In genomic region chr10:79983670-79984069, GRCm38 (mm10) we compare ENCODE assay signal across 8 mouse cellular contexts. TPM values are rescaled to one million over a fixed set of nuclear protein-coding genes. Genes with fewer than 3 reads are reported as not detected.
DNase-seq lines count a peak whose midpoint lies in the region; ATAC-seq and TF ChIP-seq lines count a peak whose summit lies in the region.

No protein-coding gene starts in this region.

- peaks cover 3% of the 10 kb centered on the region for H3K4me1 ChIP-seq in ES-Bruce4 (ENCODE audit: control insufficient read depth, insufficient read depth, low read length)
- peaks cover 56% of the 10 kb centered on the region for H3K4me1 ChIP-seq in forebrain, embryonic 15.5 days
- peaks cover 65% of the 10 kb centered on the region for H3K4me1 ChIP-seq in hindbrain, embryonic 10.5 days (replicated peaks)

- H3K9ac ChIP-seq in ES-Bruce4 (ENCODE audit: low read depth, poor library complexity, severe bottlenecking), result peak overlapping the region; percentile 83
- H3K9ac ChIP-seq in forebrain, embryonic 15.5 days (replicated peaks), result peak overlapping the region; percentile 91

- H3K9me3 ChIP-seq in ES-Bruce4 (replicated peaks; ENCODE audit: control insufficient read depth, insufficient read depth, low read length, poor library complexity, severe bottlenecking), result no peaks in the 10 kb centered on the region
- no peaks in the 10 kb centered on the region for H3K9me3 ChIP-seq in forebrain, embryonic 15.5 days
- no peaks in the 10 kb centered on the region for H3K9me3 ChIP-seq in hindbrain, embryonic 10.5 days

- H3K36me3 ChIP-seq in ES-Bruce4 (ENCODE audit: control insufficient read depth, insufficient read depth, low read length, poor library complexity, severe bottlenecking), result no peaks in the 10 kb centered on the region
- H3K36me3 ChIP-seq in forebrain, embryonic 15.5 days, result peaks cover 6% of the 10 kb centered on the region
- peaks cover 33% of the 10 kb centered on the region for H3K36me3 ChIP-seq in hindbrain, embryonic 10.5 days

- peak; percentile 60 for DNase-seq in c-Kit-negative CD71-positive TER-119-positive erythroid progenitor cells, embryonic 14.5 days (ENCODE audit: low read depth, low spot score)
- peak; percentile 66 for DNase-seq in hindbrain, embryonic 10.5 days (ENCODE audit: low spot score)
- peak; percentile 65 to 70 for DNase-seq in layer of hippocampus, postnatal 25 days (ENCODE audit: extremely low spot score in 1 of 2, low spot score in 1 of 2)
- peak; percentile 76 for DNase-seq in lung, postnatal 10 days
- peak; percentile 60 for DNase-seq in ovary, postnatal 36 days (ENCODE audit: low spot score)
- peak; percentile 67 for DNase-seq in thymus, postnatal 25 days

- H3K27ac ChIP-seq in ES-Bruce4 (ENCODE audit: insufficient read depth, low read length), result no peak overlapping the region
- peak overlapping the region; percentile 97 for H3K27ac ChIP-seq in forebrain, embryonic 15.5 days (replicated peaks)
- H3K27ac ChIP-seq in hindbrain, embryonic 10.5 days, result peak overlapping the region; percentile 93

- TF ChIP-seq EP300 in ES-Bruce4 (IDR thresholded peaks at IDR 0.05; ENCODE audit: insufficient read depth, low read depth, low read length), result no peak

- H3K4me2 ChIP-seq in forebrain, embryonic 15.5 days (replicated peaks), result peak overlapping the region; percentile 92

- WGBS in forebrain, embryonic 15.5 days, result 1% methylated on average over 16 of the region's 21 CpGs
- under 1% methylated on average over 21 of the region's 21 CpGs for WGBS in hindbrain, embryonic 10.5 days

- TF ChIP-seq POLR2A in ES-Bruce4 (IDR thresholded peaks at IDR 0.05; ENCODE audit: insufficient read depth, low read length), result no peak

- H3K4me3 ChIP-seq in ES-Bruce4 (ENCODE audit: low read depth, low read length), result peak overlapping the region; percentile 94
- H3K4me3 ChIP-seq in forebrain, embryonic 15.5 days, result peak overlapping the region; percentile 80
- peak overlapping the region; percentile 78 for H3K4me3 ChIP-seq in hindbrain, embryonic 10.5 days

- no peak for TF ChIP-seq CTCF in ES-Bruce4 (IDR thresholded peaks at IDR 0.05; ENCODE audit: low read depth, low read length)

- peak; percentile 2; the same call in 1 of the 2 replicates for ATAC-seq in forebrain, embryonic 15.5 days (replicated peaks)

- H3K27me3 ChIP-seq in ES-Bruce4 (ENCODE audit: control insufficient read depth, insufficient read depth, low read length, poor library complexity, severe bottlenecking), result no peaks in the 10 kb centered on the region
- H3K27me3 ChIP-seq in forebrain, embryonic 15.5 days, result peaks cover 21% of the 10 kb centered on the region
- peaks cover 26% of the 10 kb centered on the region for H3K27me3 ChIP-seq in hindbrain, embryonic 10.5 days (ENCODE audit: insufficient read depth, poor library complexity, severe bottlenecking)

RNA-seq across cellular contexts. Expression of gene Tmem259, which starts 0.5 kb away (rescaled TPM):
- polyA plus RNA-seq in ES-Bruce4 (2011; ENCODE audit: insufficient read depth, insufficient read length, low read depth, missing spikeins), result 54.6 and 61.1 TPM in 2 replicates
- polyA plus RNA-seq in forebrain, embryonic 15.5 days (2015; fragmentation: Nextera tagmentation; extraction: Ambion mirVana), result 21.7 and 23.1 TPM in 2 replicates
- 11.8 and 13.1 TPM in 2 replicates for polyA plus RNA-seq in hindbrain, embryonic 10.5 days (2016; fragmentation: Nextera tagmentation; extraction: Ambion mirVana)
- 100 to 1,000 TPM; 125 to 131 TPM for total RNA-seq in layer of hippocampus, postnatal 25 days (2021)

RNA-seq across cellular contexts. Expression of gene Cnn2, which starts 4.7 kb away (rescaled TPM):
- 156 and 164 TPM in 2 replicates for polyA plus RNA-seq in ES-Bruce4 (2011; ENCODE audit: insufficient read depth, insufficient read length, low read depth, missing spikeins)
- 26.7 and 29.1 TPM in 2 replicates for polyA plus RNA-seq in forebrain, embryonic 15.5 days (2015; fragmentation: Nextera tagmentation; extraction: Ambion mirVana)
- polyA plus RNA-seq in hindbrain, embryonic 10.5 days (2016; fragmentation: Nextera tagmentation; extraction: Ambion mirVana), result 201 and 223 TPM in 2 replicates
- total RNA-seq in layer of hippocampus, postnatal 25 days (2021), result 1 to 10 TPM; 5.8 to 6.0 TPM

RNA-seq across cellular contexts. Expression of gene Abca7, which starts 12.6 kb away (rescaled TPM):
- 10.6 and 11.0 TPM in 2 replicates for polyA plus RNA-seq in ES-Bruce4 (2011; ENCODE audit: insufficient read depth, insufficient read length, low read depth, missing spikeins)
- polyA plus RNA-seq in forebrain, embryonic 15.5 days (2015; fragmentation: Nextera tagmentation; extraction: Ambion mirVana), result 3.7 and 4.1 TPM in 2 replicates
- 4.4 and 6.0 TPM in 2 replicates for polyA plus RNA-seq in hindbrain, embryonic 10.5 days (2016; fragmentation: Nextera tagmentation; extraction: Ambion mirVana)
- total RNA-seq in layer of hippocampus, postnatal 25 days (2021), result 10 to 100 TPM in 1 of 2 experiments, 1 to 10 TPM in 1; 9.6 to 10.2 TPM

RNA-seq across cellular contexts. Expression of gene Grin3b, which starts 13.2 kb away (rescaled TPM):
- not detected in 2 replicates for polyA plus RNA-seq in ES-Bruce4 (2011; ENCODE audit: insufficient read depth, insufficient read length, low read depth, missing spikeins)
- polyA plus RNA-seq in forebrain, embryonic 15.5 days (2015; fragmentation: Nextera tagmentation; extraction: Ambion mirVana), result 0.50 and 0.63 TPM in 2 replicates
- 0.35 TPM in 2 replicates for polyA plus RNA-seq in hindbrain, embryonic 10.5 days (2016; fragmentation: Nextera tagmentation; extraction: Ambion mirVana)
- under 1 TPM; 0.12 to 0.15 TPM for total RNA-seq in layer of hippocampus, postnatal 25 days (2021)

RNA-seq across cellular contexts. Expression of gene Wdr18, which starts 23.7 kb away (rescaled TPM):
- polyA plus RNA-seq in ES-Bruce4 (2011; ENCODE audit: insufficient read depth, insufficient read length, low read depth, missing spikeins), result 47.6 and 55.3 TPM in 2 replicates
- 89.2 and 94.3 TPM in 2 replicates for polyA plus RNA-seq in forebrain, embryonic 15.5 days (2015; fragmentation: Nextera tagmentation; extraction: Ambion mirVana)
- polyA plus RNA-seq in hindbrain, embryonic 10.5 days (2016; fragmentation: Nextera tagmentation; extraction: Ambion mirVana), result 128 and 140 TPM in 2 replicates
- 10 to 100 TPM; 42.9 to 45.8 TPM for total RNA-seq in layer of hippocampus, postnatal 25 days (2021)
